Mouse (Mus musculus) intestine, postnatal 0 days (tissue): ENCODE measurements around the gene Gpc3. TPM values are rescaled to one million over a fixed set of nuclear protein-coding genes. Genes with fewer than 3 reads are reported as not detected.

Source experiments
- ATAC-seq: fragments of 200-750 bp; cut with Nextera tagmentation; 2 replicates; pipeline ENCODE4 v1.8.0; 2017; ENCODE audit warnings: mild to moderate bottlenecking, moderate TSS enrichment, moderate library complexity
- H3K27ac ChIP-seq: fragments of 300-500 bp; sonication (generic); 2 replicates; pipeline ENCODE4 v1.5.1; 2014; ENCODE audit warnings: mild to moderate bottlenecking, low read depth, low read length, moderate library complexity
- H3K27me3 ChIP-seq: fragments of 300-500 bp; sonication (generic); replicated peaks from 2 replicates; pipeline ENCODE4 v1.6.1; 2014; ENCODE audit warnings: low read length, mixed read lengths; ENCODE audit not compliant: control insufficient read depth, insufficient read depth
- H3K36me3 ChIP-seq: fragments of 300-500 bp; sonication (generic); 2 replicates; pipeline ENCODE4 v1.6.1; 2014; ENCODE audit warnings: mild to moderate bottlenecking, moderate library complexity; ENCODE audit not compliant: control insufficient read depth, insufficient read depth
- H3K4me1 ChIP-seq: fragments of 300-500 bp; sonication (generic); replicated peaks from 2 replicates; pipeline ENCODE4 v1.6.1; 2014; ENCODE audit warnings: antibody characterized with exemption, low read length, mixed read lengths; ENCODE audit not compliant: control insufficient read depth, insufficient read depth
- H3K4me2 ChIP-seq: fragments of 300-500 bp; sonication (generic); replicated peaks from 2 replicates; pipeline ENCODE4 v1.6.1; 2014; ENCODE audit warnings: low read depth, mild to moderate bottlenecking, moderate library complexity
- H3K4me3 ChIP-seq: fragments of 300-500 bp; sonication (generic); 2 replicates; pipeline ENCODE4 v1.5.1; 2014; ENCODE audit warnings: low read depth, low read length
- H3K9ac ChIP-seq: fragments of 300-500 bp; sonication (generic); 2 replicates; pipeline ENCODE4 v1.6.1; 2014; ENCODE audit warnings: mild to moderate bottlenecking, low read depth, low read length
- H3K9me3 ChIP-seq: fragments of 300-500 bp; sonication (generic); 2 replicates; pipeline ENCODE4 v1.6.1; 2016; ENCODE audit warnings: mixed run types; ENCODE audit not compliant: control insufficient read depth
- CTCF ChIP-seq: sonication (generic); IDR thresholded peaks from 2 replicates; pipeline ENCODE4 v1.5.1; 2016; ENCODE audit warnings: low read depth, mild to moderate bottlenecking, control low read depth, antibody characterized with exemption, moderate library complexity
- WGBS: fragments of 180-500 bp; shearing (Covaris S2); extraction: QIAGEN DNeasy Blood & Tissue Kit; methylation state at CpG from one replicate; pipeline ENCODE4 v1.1.7; 2014; 5-methylcytosine and 5-hydroxymethylcytosine counted together
- polyA plus RNA-seq: library from polyadenylated mRNA; unstranded; fragments of >200 nt; fragmentation: Nextera tagmentation; extraction: Ambion mirVana; gene quantifications from 2 replicates; pipeline ENCODE4 v1.2.1, GENCODE M21; 2015

Gene Gpc3
- polyA plus RNA-seq, 1 experiment from 2014 or later, result 240 TPM

GRCm38 (mm10) chrX:52537282-52537681 is 76.5 kb downstream of the Gpc3 start:
- Histone ChIP-seq H3K36me3 (no peaks in the 10 kb centered on the region), H3K4me1 (no peaks in the 10 kb centered on the region), H3K27me3 (no peaks in the 10 kb centered on the region), H3K4me3 (no peak overlapping the region), H3K4me2 (no peak overlapping the region), H3K9ac (no peak overlapping the region), H3K27ac (no peak overlapping the region), H3K9me3 (no peaks in the 10 kb centered on the region)
- TF ChIP-seq CTCF, result no peak
- ATAC-seq, result no peak
- 64% methylated on average over 5 of the region's 5 CpGs for WGBS

DNA sequence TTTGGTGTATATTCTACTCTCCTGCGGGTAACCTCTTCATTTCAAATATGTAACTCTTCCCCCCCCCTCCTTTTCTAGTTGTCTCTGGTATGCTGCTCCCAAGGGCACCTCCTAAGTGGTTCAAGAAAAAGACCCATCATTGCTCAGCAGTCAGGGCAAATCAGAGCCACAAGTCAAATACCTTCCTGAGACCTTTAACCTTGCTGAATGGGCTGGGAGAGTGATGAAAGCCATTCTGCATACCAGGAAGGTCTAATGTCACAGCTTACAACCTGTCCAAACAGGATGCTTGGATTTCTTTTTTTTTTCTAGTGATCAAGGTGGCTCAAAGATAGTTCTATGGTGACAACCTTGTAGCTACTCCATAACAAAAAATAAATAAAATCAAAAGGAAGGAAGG is 80.0 kb downstream of the Gpc3 start:
- Histone ChIP-seq H3K36me3 (no peaks in the 10 kb centered on the region), H3K4me3 (no peak overlapping the region), H3K9me3 (no peaks in the 10 kb centered on the region), H3K27me3 (no peaks in the 10 kb centered on the region), H3K9ac (no peak overlapping the region), H3K27ac (0 out of 2 replicates have a peak overlapping the region, but pooled peaks have one; percentile 21), H3K4me1 (no peaks in the 10 kb centered on the region), H3K4me2 (no peak overlapping the region)
- no peak for ATAC-seq
- no peak for TF ChIP-seq CTCF
- 83% methylated on average over 1 of the region's 1 CpGs for WGBS

DNA sequence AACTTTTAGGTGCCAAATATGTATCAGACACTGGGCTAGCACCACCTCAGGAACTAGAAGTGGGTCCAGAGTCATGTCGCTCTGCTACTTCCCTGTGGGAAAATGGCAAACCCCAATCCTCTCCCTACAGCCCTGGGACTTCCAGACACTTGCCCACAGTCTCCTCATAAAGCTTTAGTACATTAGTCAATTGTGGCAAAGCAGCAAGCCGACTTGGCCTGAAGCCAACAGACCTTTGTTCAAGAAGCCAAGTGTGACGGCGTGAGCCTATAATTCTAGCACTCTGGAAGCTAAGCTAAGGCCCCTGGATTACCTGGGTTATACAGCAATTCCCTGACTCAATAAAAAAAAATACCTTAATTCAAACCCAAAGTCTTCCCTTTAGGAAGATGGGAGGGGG is 80.7 kb downstream of the Gpc3 start:
- H3K4me3 ChIP-seq, result no peak overlapping the region

DNA sequence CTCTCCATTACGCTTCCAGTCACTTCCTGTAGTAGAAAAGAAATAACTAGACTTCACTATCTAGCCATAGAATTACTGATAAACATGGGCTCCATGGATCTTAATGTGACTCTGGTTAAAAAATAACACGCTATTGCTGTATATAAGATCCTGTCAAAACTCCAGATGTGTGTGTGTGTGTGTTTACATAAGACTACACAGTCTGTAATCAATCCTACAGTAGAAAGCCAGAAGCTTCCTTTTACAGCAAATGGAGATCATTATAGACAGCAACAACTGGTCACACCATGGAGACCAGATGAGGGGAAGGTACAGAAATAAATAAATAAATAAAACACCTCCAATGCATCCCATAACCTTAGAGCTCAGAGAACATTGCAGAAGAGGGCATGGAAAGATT is 81.6 kb downstream of the Gpc3 start:
- Histone ChIP-seq H3K36me3 (no peaks in the 10 kb centered on the region), H3K4me3 (no peak overlapping the region), H3K9me3 (no peaks in the 10 kb centered on the region), H3K4me2 (no peak overlapping the region), H3K27me3 (no peaks in the 10 kb centered on the region), H3K27ac (no peak overlapping the region), H3K9ac (no peak overlapping the region), H3K4me1 (no peaks in the 10 kb centered on the region)
- WGBS, result 32% methylated on average over 2 of the region's 2 CpGs
- no peak for ATAC-seq
- TF ChIP-seq CTCF, result no peak

More for the DNA sequence above, 80.7 kb downstream of the Gpc3 start:
- 46% methylated on average over 4 of the region's 4 CpGs for WGBS
- no peak overlapping the region for H3K4me2 ChIP-seq
- H3K27me3 ChIP-seq, result no peaks in the 10 kb centered on the region
- H3K27ac ChIP-seq, result peak overlapping the region; percentile 21; the same call in 1 of the 2 replicates
- no peaks in the 10 kb centered on the region for H3K4me1 ChIP-seq
- TF ChIP-seq CTCF, result no peak
- H3K9ac ChIP-seq, result no peak overlapping the region
- peak; percentile 64 for ATAC-seq
- no peaks in the 10 kb centered on the region for H3K36me3 ChIP-seq
- H3K9me3 ChIP-seq, result no peaks in the 10 kb centered on the region

- Histone ChIP-seq H3K9me3 (no peaks in the 10 kb centered on the region), H3K27ac (no peak overlapping the region), H3K4me2 (no peak overlapping the region), H3K9ac (no peak overlapping the region), H3K27me3 (no peaks in the 10 kb centered on the region), H3K4me3 (no peak overlapping the region), H3K4me1 (no peaks in the 10 kb centered on the region), H3K36me3 (no peaks in the 10 kb centered on the region)
- TF ChIP-seq CTCF, result no peak
- 84% methylated on average over 5 of the region's 5 CpGs for whole genome bisulfite sequencing
- no peak for ATAC-seq
Measured at GRCm38 (mm10) chrX:52526086-52526485, 87.7 kb downstream of the Gpc3 start.

DNA sequence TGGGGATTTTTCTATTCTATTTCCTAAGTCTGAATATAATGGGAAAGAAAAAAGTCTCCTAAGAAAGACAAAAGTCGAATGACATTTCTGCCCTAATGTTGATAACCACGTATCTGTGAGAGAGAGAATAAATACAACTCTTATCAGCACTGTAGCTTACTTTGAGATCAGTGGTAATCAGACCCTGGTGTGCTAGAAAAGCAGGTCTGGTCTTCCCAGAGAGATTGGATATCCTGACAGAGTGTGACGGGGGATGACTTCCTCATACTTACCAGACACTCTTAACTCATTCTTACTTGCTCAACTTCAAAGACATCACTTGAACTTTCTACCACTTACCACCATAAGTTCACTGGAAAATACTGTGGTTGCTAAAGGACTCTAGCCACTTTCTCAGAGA is 88.6 kb downstream of the Gpc3 start:
- Histone ChIP-seq H3K4me2 (no peak overlapping the region), H3K36me3 (no peaks in the 10 kb centered on the region), H3K4me3 (no peak overlapping the region), H3K9me3 (no peaks in the 10 kb centered on the region), H3K4me1 (no peaks in the 10 kb centered on the region), H3K27ac (no peak overlapping the region), H3K27me3 (no peaks in the 10 kb centered on the region), H3K9ac (no peak overlapping the region)
- ATAC-seq, result no peak
- TF ChIP-seq CTCF, result no peak
- WGBS, result 53% methylated on average over 3 of the region's 3 CpGs

DNA sequence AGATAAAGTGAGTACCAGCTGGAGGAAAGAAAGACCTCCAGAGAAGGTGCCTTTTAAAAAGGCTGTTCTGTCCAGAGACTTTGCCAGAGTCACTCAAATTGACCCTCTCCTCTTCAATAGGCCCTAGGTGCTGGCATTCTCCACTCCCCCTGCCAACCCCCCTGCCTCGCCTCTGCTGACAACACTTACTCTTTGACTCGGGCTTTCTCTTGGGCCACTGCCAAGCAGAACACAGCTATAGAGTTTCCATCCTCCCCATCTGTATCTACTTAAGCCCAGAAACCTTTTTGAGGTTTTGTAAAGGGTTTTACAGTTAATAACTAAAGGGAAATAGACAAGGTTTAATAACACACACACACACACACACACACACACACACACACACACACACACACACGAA is 99.2 kb downstream of the Gpc3 start:
- 71% methylated on average over 3 of the region's 3 CpGs for WGBS
- H3K27me3 ChIP-seq, result no peaks in the 10 kb centered on the region
- no peaks in the 10 kb centered on the region for H3K4me1 ChIP-seq
- ATAC-seq, result no peak
- no peaks in the 10 kb centered on the region for H3K9me3 ChIP-seq
- H3K36me3 ChIP-seq, result no peaks in the 10 kb centered on the region
- no peak overlapping the region for H3K27ac ChIP-seq
- TF ChIP-seq CTCF, result no peak
- H3K4me3 ChIP-seq, result no peak overlapping the region
- H3K9ac ChIP-seq, result no peak overlapping the region
- no peak overlapping the region for H3K4me2 ChIP-seq
